Mouse (Mus musculus): ENCODE measurements around the gene Ccdc162. TPM values are rescaled to one million over a fixed set of nuclear protein-coding genes. Genes with fewer than 3 reads are reported as not detected.
"Not testable (repeated sequence)": the region's sequence is repeated elsewhere in the genome, so short reads cannot be mapped to it uniquely, and the experiment has no call there.

Gene Ccdc162
- polyA plus RNA-seq, 2 experiments, result 1.6 to 2.1 TPM

GRCm38 (mm10) chr10:41675243-41675642 is 41.2 kb downstream of the Ccdc162 start:
- H3K4me2 ChIP-seq (replicated peaks; ENCODE audit: low read depth, low read length, severe bottlenecking), result no peak overlapping the region
- 0 out of 2 replicates have a peak, but pooled peaks cover 3% of the 10 kb centered on the region for H3K4me1 ChIP-seq (ENCODE audit: control insufficient read depth, insufficient read depth, low read length)
- H3K9me3 ChIP-seq (ENCODE audit: control insufficient read depth, low read length), result no peaks in the 10 kb centered on the region
- TF ChIP-seq POLR2A (IDR thresholded peaks at IDR 0.05; ENCODE audit: borderline replicate concordance, extremely low read depth, insufficient read depth, insufficient read length), result no peak
- WGBS, result 64% methylated on average over 6 of the region's 6 CpGs
- DNase-seq (ENCODE audit: low spot score) (no peak), ATAC-seq (ENCODE audit: low FRiP score, low read depth) (no peak)
- no peaks in the 10 kb centered on the region for H3K36me3 ChIP-seq (ENCODE audit: control insufficient read depth, insufficient read depth, low read length)
- no peak overlapping the region for H3K4me3 ChIP-seq (replicated peaks; ENCODE audit: low read length)
- no peak overlapping the region for H3K9ac ChIP-seq (ENCODE audit: low read depth, low read length, severe bottlenecking)
- H3K27me3 ChIP-seq (ENCODE audit: control insufficient read depth, insufficient read depth, low read length), result no peaks in the 10 kb centered on the region
- no peak overlapping the region for H3K27ac ChIP-seq (replicated peaks; ENCODE audit: low read depth, low read length)

GRCm38 (mm10) chr10:41674362-41674761 is 42.1 kb downstream of the Ccdc162 start:
- H3K9ac ChIP-seq (ENCODE audit: low read depth, low read length, severe bottlenecking), result no peak overlapping the region
- WGBS, result 71% methylated on average over 3 of the region's 3 CpGs
- no peak for DNase-seq (ENCODE audit: low spot score)

GRCm38 (mm10) chr10:41670196-41670595 is 46.2 kb downstream of the Ccdc162 start:
- no peaks in the 10 kb centered on the region for H3K27me3 ChIP-seq (ENCODE audit: control insufficient read depth, insufficient read depth, low read length)
- H3K36me3 ChIP-seq (ENCODE audit: control insufficient read depth, insufficient read depth, low read length), result no peaks in the 10 kb centered on the region
- H3K9ac ChIP-seq (ENCODE audit: low read depth, low read length, severe bottlenecking), result no peak overlapping the region
- H3K4me2 ChIP-seq (replicated peaks; ENCODE audit: low read depth, low read length, severe bottlenecking), result no peak overlapping the region
- ATAC-seq (ENCODE audit: low FRiP score, low read depth) (no peak), DNase-seq (ENCODE audit: low spot score) (no peak)
- H3K4me1 ChIP-seq (ENCODE audit: control insufficient read depth, insufficient read depth, low read length), result no peaks in the 10 kb centered on the region
- 81% methylated on average over 5 of the region's 5 CpGs for WGBS
- no peak for TF ChIP-seq POLR2A (IDR thresholded peaks at IDR 0.05; ENCODE audit: borderline replicate concordance, extremely low read depth, insufficient read depth, insufficient read length)
- no peak overlapping the region for H3K27ac ChIP-seq (replicated peaks; ENCODE audit: low read depth, low read length)
- no peak overlapping the region for H3K4me3 ChIP-seq (replicated peaks; ENCODE audit: low read length)
- no peaks in the 10 kb centered on the region for H3K9me3 ChIP-seq (ENCODE audit: control insufficient read depth, low read length)

More at GRCm38 (mm10) chr10:41674362-41674761, 42.1 kb downstream of the Ccdc162 start:
- ATAC-seq (ENCODE audit: low FRiP score, low read depth), result no peak
- H3K4me1 ChIP-seq (ENCODE audit: control insufficient read depth, insufficient read depth, low read length), result 0 out of 2 replicates have a peak, but pooled peaks cover 3% of the 10 kb centered on the region
- TF ChIP-seq POLR2A (IDR thresholded peaks at IDR 0.05; ENCODE audit: borderline replicate concordance, extremely low read depth, insufficient read depth, insufficient read length), result no peak
- H3K4me2 ChIP-seq (replicated peaks; ENCODE audit: low read depth, low read length, severe bottlenecking), result no peak overlapping the region
- H3K9me3 ChIP-seq (ENCODE audit: control insufficient read depth, low read length), result no peaks in the 10 kb centered on the region
- H3K36me3 ChIP-seq (ENCODE audit: control insufficient read depth, insufficient read depth, low read length), result no peaks in the 10 kb centered on the region
- H3K27me3 ChIP-seq (ENCODE audit: control insufficient read depth, insufficient read depth, low read length), result no peaks in the 10 kb centered on the region
- no peak overlapping the region for H3K4me3 ChIP-seq (replicated peaks; ENCODE audit: low read length)
- no peak overlapping the region for H3K27ac ChIP-seq (replicated peaks; ENCODE audit: low read depth, low read length)

DNA sequence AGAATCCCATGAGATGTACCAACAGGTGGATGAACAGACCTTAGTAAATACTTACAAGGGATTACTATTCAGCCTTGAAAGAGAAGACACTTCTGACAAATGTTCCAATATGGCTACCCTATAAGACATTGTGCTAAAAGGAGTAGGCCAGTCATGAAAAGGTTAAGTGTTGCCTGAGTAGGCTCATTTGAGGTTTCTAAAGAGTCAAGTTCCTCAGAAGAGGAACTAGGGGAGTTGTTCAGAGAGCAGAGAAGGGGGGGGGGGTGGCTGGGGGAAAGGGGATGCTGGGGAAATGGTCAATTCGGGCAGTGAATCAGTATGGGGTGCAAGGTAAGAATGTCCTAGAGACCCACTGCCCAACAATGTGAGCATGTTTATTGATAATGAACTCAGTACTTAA is 50.9 kb downstream of the Ccdc162 start:
- TF ChIP-seq POLR2A (IDR thresholded peaks at IDR 0.05; ENCODE audit: borderline replicate concordance, extremely low read depth, insufficient read depth, insufficient read length), result no peak
- H3K36me3 ChIP-seq (ENCODE audit: control insufficient read depth, insufficient read depth, low read length), result no peaks in the 10 kb centered on the region
- ATAC-seq (ENCODE audit: low FRiP score, low read depth), result no peak
- H3K27me3 ChIP-seq (ENCODE audit: control insufficient read depth, insufficient read depth, low read length), result no peaks in the 10 kb centered on the region
- no peak for DNase-seq (ENCODE audit: low spot score)
- 89% methylated on average over 1 of the region's 1 CpGs for WGBS
- no peak overlapping the region for H3K4me3 ChIP-seq (replicated peaks; ENCODE audit: low read length)
- H3K27ac ChIP-seq (replicated peaks; ENCODE audit: low read depth, low read length), result no peak overlapping the region
- no peaks in the 10 kb centered on the region for H3K4me1 ChIP-seq (ENCODE audit: control insufficient read depth, insufficient read depth, low read length)
- no peaks in the 10 kb centered on the region for H3K9me3 ChIP-seq (ENCODE audit: control insufficient read depth, low read length)
- H3K9ac ChIP-seq (ENCODE audit: low read depth, low read length, severe bottlenecking), result no peak overlapping the region
- H3K4me2 ChIP-seq (replicated peaks; ENCODE audit: low read depth, low read length, severe bottlenecking), result no peak overlapping the region

GRCm38 (mm10) chr10:41659671-41660070 is 56.8 kb downstream of the Ccdc162 start:
- DNase-seq (ENCODE audit: low spot score); H3K4me1 ChIP-seq (ENCODE audit: control insufficient read depth, insufficient read depth, low read length); H3K36me3 ChIP-seq (ENCODE audit: control insufficient read depth, insufficient read depth, low read length); H3K27ac ChIP-seq (replicated peaks; ENCODE audit: low read depth, low read length); H3K4me3 ChIP-seq (replicated peaks; ENCODE audit: low read length); H3K9ac ChIP-seq (ENCODE audit: low read depth, low read length, severe bottlenecking); ATAC-seq (ENCODE audit: low FRiP score, low read depth); H3K4me2 ChIP-seq (replicated peaks; ENCODE audit: low read depth, low read length, severe bottlenecking); H3K9me3 ChIP-seq (ENCODE audit: control insufficient read depth, low read length); H3K27me3 ChIP-seq (ENCODE audit: control insufficient read depth, insufficient read depth, low read length): not testable (repeated sequence)
- 90% methylated on average over 6 of the region's 6 CpGs for WGBS

GRCm38 (mm10) chr10:41655684-41656083 is 60.8 kb downstream of the Ccdc162 start:
- H3K9ac ChIP-seq (ENCODE audit: low read depth, low read length, severe bottlenecking); ATAC-seq (ENCODE audit: low FRiP score, low read depth); H3K27ac ChIP-seq (replicated peaks; ENCODE audit: low read depth, low read length); H3K4me3 ChIP-seq (replicated peaks; ENCODE audit: low read length); H3K27me3 ChIP-seq (ENCODE audit: control insufficient read depth, insufficient read depth, low read length); H3K4me2 ChIP-seq (replicated peaks; ENCODE audit: low read depth, low read length, severe bottlenecking); H3K4me1 ChIP-seq (ENCODE audit: control insufficient read depth, insufficient read depth, low read length); DNase-seq (ENCODE audit: low spot score); H3K9me3 ChIP-seq (ENCODE audit: control insufficient read depth, low read length); H3K36me3 ChIP-seq (ENCODE audit: control insufficient read depth, insufficient read depth, low read length): not testable (repeated sequence)
